Comparison of ENCODE assay signal across 11 mouse cellular contexts in the genomic region with DNA sequence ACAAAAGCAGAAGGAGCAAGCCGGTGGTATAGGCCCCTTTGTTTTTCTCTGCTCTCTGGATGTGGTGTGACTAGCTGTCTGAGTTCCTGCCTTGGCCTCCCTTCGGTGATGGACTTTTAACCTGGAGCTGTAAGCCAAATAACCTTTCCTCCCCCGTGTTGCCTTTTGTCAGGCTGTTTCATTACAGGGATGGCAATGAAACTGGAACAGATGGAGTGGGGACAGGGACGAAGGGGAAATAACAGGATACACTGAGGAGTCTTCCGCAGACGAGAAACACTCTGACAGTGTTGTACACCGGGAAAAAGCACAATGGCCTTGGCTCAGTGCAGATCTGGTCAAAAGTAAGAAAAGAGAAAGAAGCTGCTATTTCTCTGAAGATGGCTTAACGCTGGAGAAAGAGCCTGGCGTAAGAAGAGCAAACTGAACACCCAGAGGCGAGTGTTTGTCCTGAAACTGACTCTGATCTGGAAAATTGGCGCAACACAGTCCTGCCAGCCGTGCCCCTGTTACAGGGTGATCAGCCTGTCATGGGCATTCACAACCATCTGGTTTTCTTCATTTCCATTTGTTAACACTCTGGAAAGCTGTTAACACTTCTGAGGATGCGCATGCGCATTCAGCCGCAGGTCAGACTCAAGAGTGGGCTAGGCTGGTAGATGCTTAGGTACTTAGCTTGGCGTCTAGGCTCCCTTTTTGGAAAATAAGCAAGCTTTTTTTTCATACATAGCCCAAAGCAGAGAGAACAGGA.
DNase-seq lines count a peak whose midpoint lies in the region; ATAC-seq and TF ChIP-seq lines count a peak whose summit lies in the region.
"Had no signal": no experiment of that assay in that cellular context is flagged by ENCODE, and none has a peak within 500 bp of the region (broad histone marks: within the 10 kb centered on the region; RNA-seq: fewer than 3 reads in every experiment).

No protein-coding gene starts in this region.

- no peaks in the 10 kb centered on the region for H3K36me3 ChIP-seq in heart, embryonic 12.5 days
- H3K36me3 ChIP-seq in midbrain, embryonic 11.5 days (ENCODE audit: control insufficient read depth, insufficient read depth, low read length), result no peaks in the 10 kb centered on the region
- H3K36me3 ChIP-seq in midbrain, embryonic 10.5 days, result no peaks in the 10 kb centered on the region
- H3K36me3 ChIP-seq in forebrain, embryonic 15.5 days, result no peaks in the 10 kb centered on the region
- no peaks in the 10 kb centered on the region for H3K36me3 ChIP-seq in midbrain, postnatal 0 days (ENCODE audit: insufficient read depth, low read length)
- H3K36me3 ChIP-seq: neural tube, embryonic 12.5 days had no signal

- peak overlapping the region; percentile 53 for H3K4me2 ChIP-seq in heart, embryonic 12.5 days
- no peak overlapping the region for H3K4me2 ChIP-seq in midbrain, embryonic 11.5 days
- H3K4me2 ChIP-seq in forebrain, embryonic 15.5 days (replicated peaks), result peak overlapping the region; percentile 11; the same call in 1 of the 2 replicates
- H3K4me2 ChIP-seq in midbrain, postnatal 0 days (ENCODE audit: low read depth, low read length, poor library complexity, severe bottlenecking), result no peak overlapping the region
- H3K4me2 ChIP-seq: neural tube, embryonic 12.5 days had no signal

- intact Hi-C loops in heart, postnatal 25 days (cut with DNase I), result no loop called here

- TF ChIP-seq CTCF in midbrain, postnatal 0 days (IDR thresholded peaks at IDR 0.05), result no peak

- H3K9me3 ChIP-seq in heart, embryonic 12.5 days (replicated peaks), result no peaks in the 10 kb centered on the region; the same call in 1 of the 2 replicates
- no peaks in the 10 kb centered on the region for H3K9me3 ChIP-seq in midbrain, embryonic 11.5 days (ENCODE audit: control insufficient read depth, low read length)
- H3K9me3 ChIP-seq in midbrain, embryonic 10.5 days (replicated peaks), result no peaks in the 10 kb centered on the region
- no peaks in the 10 kb centered on the region for H3K9me3 ChIP-seq in forebrain, embryonic 15.5 days
- no peaks in the 10 kb centered on the region for H3K9me3 ChIP-seq in midbrain, postnatal 0 days (ENCODE audit: low read length)
- H3K9me3 ChIP-seq: neural tube, embryonic 12.5 days had no signal

- H3K27ac ChIP-seq in heart, embryonic 12.5 days (ENCODE audit: poor library complexity, severe bottlenecking), result no peak overlapping the region
- no peak overlapping the region for H3K27ac ChIP-seq in midbrain, embryonic 11.5 days (ENCODE audit: low read depth, low read length)
- H3K27ac ChIP-seq in midbrain, embryonic 10.5 days (replicated peaks), result no peak overlapping the region
- H3K27ac ChIP-seq in forebrain, embryonic 15.5 days (replicated peaks), result peak overlapping the region; percentile 81
- H3K27ac ChIP-seq in midbrain, postnatal 0 days (ENCODE audit: low read depth, low read length), result no peak overlapping the region
- H3K27ac ChIP-seq: neural tube, embryonic 12.5 days had no signal

- no peak for DNase-seq in heart, postnatal 25 days (ENCODE audit: low spot score)
- DNase-seq in midbrain, embryonic 11.5 days (ENCODE audit: low spot score, missing footprints), result peak; percentile 73
- no peak for DNase-seq in midbrain, embryonic 10.5 days (ENCODE audit: low spot score)
- DNase-seq in midbrain, postnatal 0 days (ENCODE audit: low spot score), result peak; percentile 66
- no peak for DNase-seq in thymus, adult 18-20 months
- DNase-seq: spleen, adult 18-20 months; thymus, postnatal 14 days had no signal

- no peak overlapping the region for H3K9ac ChIP-seq in heart, embryonic 12.5 days
- no peak overlapping the region for H3K9ac ChIP-seq in midbrain, embryonic 11.5 days (ENCODE audit: low read length)
- H3K9ac ChIP-seq in forebrain, embryonic 15.5 days (replicated peaks), result no peak overlapping the region
- H3K9ac ChIP-seq in midbrain, postnatal 0 days (replicated peaks; ENCODE audit: low read length, poor library complexity, severe bottlenecking), result no peak overlapping the region
- H3K9ac ChIP-seq: neural tube, embryonic 12.5 days had no signal

- no peak overlapping the region for H3K4me3 ChIP-seq in heart, embryonic 12.5 days
- no peak overlapping the region for H3K4me3 ChIP-seq in midbrain, embryonic 11.5 days (ENCODE audit: low read depth, low read length)
- no peak overlapping the region for H3K4me3 ChIP-seq in midbrain, embryonic 10.5 days
- H3K4me3 ChIP-seq in forebrain, embryonic 15.5 days, result no peak overlapping the region
- H3K4me3 ChIP-seq in midbrain, postnatal 0 days (ENCODE audit: low read depth, low read length), result no peak overlapping the region
- H3K4me3 ChIP-seq: neural tube, embryonic 12.5 days had no signal

- ATAC-seq in heart, embryonic 12.5 days (ENCODE audit: insufficient number of reproducible peaks, low FRiP score), result peak; percentile 57; the same call in 1 of the 2 replicates
- no peak for ATAC-seq in midbrain, embryonic 11.5 days (ENCODE audit: low FRiP score)
- ATAC-seq in forebrain, embryonic 15.5 days (replicated peaks), result peak; percentile 86
- ATAC-seq in midbrain, postnatal 0 days (ENCODE audit: low FRiP score), result no peak
- no peak for ATAC-seq in megakaryocyte progenitor cell, adult 5-6 weeks (replicated peaks; ENCODE audit: poor library complexity)

- peaks cover 23% of the 10 kb centered on the region; the same call in 1 of the 2 replicates for H3K27me3 ChIP-seq in heart, embryonic 12.5 days (replicated peaks)
- H3K27me3 ChIP-seq in midbrain, embryonic 11.5 days (ENCODE audit: control insufficient read depth, insufficient read depth, low read length), result no peaks in the 10 kb centered on the region
- no peaks in the 10 kb centered on the region for H3K27me3 ChIP-seq in midbrain, embryonic 10.5 days (ENCODE audit: low read depth, poor library complexity, severe bottlenecking)
- H3K27me3 ChIP-seq in forebrain, embryonic 15.5 days, result no peaks in the 10 kb centered on the region
- no peaks in the 10 kb centered on the region for H3K27me3 ChIP-seq in midbrain, postnatal 0 days (ENCODE audit: insufficient read depth, low read length)
- H3K27me3 ChIP-seq: neural tube, embryonic 12.5 days had no signal

- WGBS in heart, embryonic 12.5 days, result 41% methylated on average over 16 of the region's 16 CpGs
- WGBS in midbrain, embryonic 11.5 days, result 78% methylated on average over 16 of the region's 16 CpGs
- WGBS in midbrain, embryonic 10.5 days, result 83% methylated on average over 16 of the region's 16 CpGs
- 62% methylated on average over 16 of the region's 16 CpGs for WGBS in forebrain, embryonic 15.5 days
- 72% methylated on average over 16 of the region's 16 CpGs for WGBS in midbrain, postnatal 0 days

- peaks cover 10% of the 10 kb centered on the region for H3K4me1 ChIP-seq in heart, embryonic 12.5 days (replicated peaks)
- 0 out of 2 replicates have a peak, but pooled peaks cover 2% of the 10 kb centered on the region for H3K4me1 ChIP-seq in midbrain, embryonic 11.5 days (ENCODE audit: control insufficient read depth, insufficient read depth, low read length)
- peaks cover 6% of the 10 kb centered on the region for H3K4me1 ChIP-seq in midbrain, embryonic 10.5 days
- peaks cover 12% of the 10 kb centered on the region for H3K4me1 ChIP-seq in forebrain, embryonic 15.5 days
- H3K4me1 ChIP-seq in midbrain, postnatal 0 days (ENCODE audit: insufficient read depth, low read length), result no peaks in the 10 kb centered on the region

Comparison
In these comparisons a context has a peak if more than half of its experiments do, and no peak if none do; other contexts are left out.
1. DNase-seq: peak in midbrain, embryonic 11.5 days (single experiment) and midbrain, postnatal 0 days (single experiment); none in heart, postnatal 25 days (single experiment), midbrain, embryonic 10.5 days (single experiment) and thymus, adult 18-20 months (0 of 2).
2. ATAC-seq: peak in heart, embryonic 12.5 days (single experiment) and forebrain, embryonic 15.5 days (single experiment); none in midbrain, embryonic 11.5 days (single experiment), midbrain, postnatal 0 days (single experiment) and megakaryocyte progenitor cell, adult 5-6 weeks (single experiment).
3. H3K4me2 ChIP-seq: peak in heart, embryonic 12.5 days (single experiment) and forebrain, embryonic 15.5 days (single experiment); none in midbrain, embryonic 11.5 days (single experiment) and midbrain, postnatal 0 days (single experiment).